Mouse (Mus musculus) testis, adult 2 months (tissue): Measurements from ENCODE around the gene Nav3.

Source experiments
- CTCF ChIP-seq: fragments of 200-500 bp; IDR thresholded peaks from 2 replicates; pipeline ENCODE4 v1.5.1; 2012; ENCODE audit warnings: low read depth, mild to moderate bottlenecking, inconsistent platforms, low read length, moderate library complexity; ENCODE audit not compliant: control insufficient read depth, insufficient read depth, insufficient replicate concordance
- POLR2A ChIP-seq: fragments of 200-500 bp; IDR thresholded peaks from 2 replicates; pipeline ENCODE4 v1.6.1; 2012; ENCODE audit warnings: low read depth, mild to moderate bottlenecking, inconsistent platforms, low read length, moderate library complexity; ENCODE audit not compliant: control insufficient read depth

DNA sequence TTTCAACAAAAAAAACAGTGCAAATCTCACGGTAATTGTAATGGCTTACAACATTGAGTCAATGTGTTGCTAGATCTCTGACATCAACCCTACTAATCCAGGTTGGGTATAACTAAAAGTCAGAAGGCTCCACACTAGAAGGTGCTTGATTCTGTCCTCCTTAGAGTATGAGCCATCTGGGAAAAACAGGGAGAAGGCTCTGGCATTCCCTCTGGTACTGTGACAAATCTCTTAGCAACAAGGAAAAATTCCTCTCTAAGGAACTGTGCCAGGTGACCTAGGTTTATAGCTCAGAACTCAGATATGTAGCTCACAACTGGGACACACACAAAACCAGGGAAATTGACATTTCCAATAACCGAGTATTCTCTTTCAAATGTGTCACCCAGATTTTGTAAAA, 597.4 kb downstream of the Nav3 start:
- TF ChIP-seq CTCF (no peak), POLR2A (no peak)
